In the genomic region with DNA sequence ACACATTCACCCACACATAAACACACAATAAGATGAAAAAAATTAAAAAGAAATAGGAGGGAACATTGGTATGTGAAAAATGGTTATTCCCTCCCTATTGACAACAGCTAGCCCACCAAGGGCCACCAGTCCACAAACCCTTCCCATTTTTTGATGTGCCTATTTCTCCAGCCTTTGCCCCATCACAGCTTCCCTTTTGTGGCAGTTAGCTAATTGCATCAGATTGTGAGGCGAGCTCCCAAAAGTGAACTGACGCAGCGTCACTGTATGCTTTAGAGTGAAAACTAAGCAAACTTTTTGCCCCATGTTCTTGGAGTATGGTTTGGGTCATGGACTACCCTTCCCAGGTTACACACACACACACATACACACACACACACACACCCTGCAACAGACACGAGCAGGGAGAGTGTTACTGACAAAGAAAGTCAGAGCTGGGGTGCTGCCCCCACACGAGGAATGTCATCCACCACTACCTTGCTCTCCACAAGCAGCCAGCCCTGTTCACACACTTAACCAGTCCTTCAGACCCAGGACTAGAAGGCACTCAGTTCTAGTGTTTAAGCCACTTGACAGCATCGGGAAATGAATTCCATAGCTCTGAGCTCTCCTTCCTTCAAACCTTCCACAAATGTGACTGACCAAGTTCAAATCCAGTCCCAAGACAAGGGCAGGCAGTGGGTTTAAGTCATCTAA, we compare ENCODE assay signal across 22 mouse cellular contexts.
DNase-seq lines count a peak whose midpoint lies in the region; ATAC-seq lines count a peak whose summit lies in the region.
"Had no signal": no experiment of that assay in that cellular context is flagged by ENCODE, and none has a peak within 500 bp of the region (broad histone marks: within the 10 kb centered on the region; RNA-seq: fewer than 3 reads in every experiment).

No protein-coding gene starts in this region.

- H3K27ac ChIP-seq in heart, embryonic 14.5 days (replicated peaks in 1 of 2; ENCODE audit: control insufficient read depth in 1 of 2, insufficient read depth in 1 of 2, low read depth in 2 of 2, low read length in 2 of 2): peak overlapping the region; percentile 12 to 17; a peak in 3 of 4 replicates
- no peak overlapping the region for H3K27ac ChIP-seq in heart, embryonic 10.5 days
- H3K27ac ChIP-seq in lung, embryonic 16.5 days (ENCODE audit: low read length): peak overlapping the region; percentile 87
- peak overlapping the region; percentile 80 for H3K27ac ChIP-seq in macrophage
- H3K27ac ChIP-seq: forebrain, embryonic 10.5 days; hindbrain, embryonic 14.5 days; intestine, embryonic 15.5 days; layer of hippocampus, adult 2 months; limb, embryonic 15.5 days; midbrain, embryonic 15.5 days had no signal

- no peak overlapping the region for H3K4me3 ChIP-seq in heart, embryonic 14.5 days (ENCODE audit: control insufficient read depth in 1 of 2, insufficient read depth in 1 of 2, low read depth in 1 of 2, low read length in 2 of 2)
- no peak overlapping the region for H3K4me3 ChIP-seq in heart, embryonic 10.5 days
- H3K4me3 ChIP-seq in lung, embryonic 16.5 days (ENCODE audit: low read length): no peak overlapping the region
- no peak overlapping the region for H3K4me3 ChIP-seq in macrophage (ENCODE audit: inconsistent target)
- H3K4me3 ChIP-seq: forebrain, embryonic 10.5 days; intestine, embryonic 15.5 days; layer of hippocampus, adult 2 months; limb, embryonic 15.5 days; megakaryocyte, embryonic 14.5 days; midbrain, embryonic 15.5 days; myocyte had no signal

- WGBS in heart, embryonic 14.5 days: 63% methylated on average over 6 of the region's 6 CpGs
- WGBS in heart, embryonic 10.5 days: 66% methylated on average over 6 of the region's 6 CpGs
- WGBS in lung, embryonic 16.5 days: 57% methylated on average over 6 of the region's 6 CpGs
- WGBS in macrophage (ENCODE audit: missing documents): 27% methylated on average over 6 of the region's 6 CpGs

- H3K9me3 ChIP-seq in heart, embryonic 14.5 days (ENCODE audit: control insufficient read depth, low read length): no peaks in the 10 kb centered on the region
- H3K9me3 ChIP-seq in heart, embryonic 10.5 days: no peaks in the 10 kb centered on the region
- H3K9me3 ChIP-seq in lung, embryonic 16.5 days (ENCODE audit: control insufficient read depth, low read length): no peaks in the 10 kb centered on the region
- H3K9me3 ChIP-seq: forebrain, embryonic 10.5 days; intestine, embryonic 15.5 days; limb, embryonic 15.5 days; megakaryocyte, embryonic 14.5 days; midbrain, embryonic 15.5 days had no signal

- no peak for ATAC-seq in heart, embryonic 14.5 days (ENCODE audit: insufficient number of reproducible peaks, insufficient read depth, low FRiP score, low read depth)
- peak; percentile 28; the same call in 1 of the 2 replicates for ATAC-seq in common myeloid progenitor, adult 5-6 weeks (replicated peaks; ENCODE audit: low read depth, poor library complexity, severe bottlenecking)
- ATAC-seq in lung, embryonic 16.5 days (ENCODE audit: low read depth): peak; percentile 85
- ATAC-seq: forebrain, postnatal 0 days; intestine, embryonic 15.5 days; midbrain, embryonic 15.5 days had no signal

- H3K4me1 ChIP-seq in heart, embryonic 14.5 days (ENCODE audit: control insufficient read depth in 2 of 2, insufficient read depth in 2 of 2, low read length in 2 of 2): peaks cover 19 to 36% of the 10 kb centered on the region in 2 experiments
- H3K4me1 ChIP-seq in heart, embryonic 10.5 days: peaks cover 39% of the 10 kb centered on the region
- H3K4me1 ChIP-seq in lung, embryonic 16.5 days (replicated peaks; ENCODE audit: control insufficient read depth, insufficient read depth, low read length): peaks cover 32% of the 10 kb centered on the region
- H3K4me1 ChIP-seq: forebrain, embryonic 10.5 days; midbrain, embryonic 15.5 days had no signal

- no peak overlapping the region for H3K9ac ChIP-seq in heart, embryonic 14.5 days (ENCODE audit: low read length)
- H3K9ac ChIP-seq in lung, embryonic 16.5 days (ENCODE audit: low read length): no peak overlapping the region
- H3K9ac ChIP-seq: forebrain, postnatal 0 days; hindbrain, embryonic 14.5 days; intestine, embryonic 15.5 days; limb, embryonic 15.5 days; midbrain, embryonic 15.5 days had no signal

- DNase-seq in heart, embryonic 10.5 days (ENCODE audit: low spot score): no peak
- no peak for DNase-seq in urinary bladder, postnatal 14 days (ENCODE audit: low spot score)
- DNase-seq in adrenal gland, postnatal 36 days: no peak
- DNase-seq: adrenal gland, postnatal 14 days; cerebellum, adult 18-20 months; cerebellum, postnatal 36 days; forebrain, postnatal 0 days; layer of hippocampus, postnatal 36 days; thymus, adult 2 months had no signal

- H3K79me2 ChIP-seq in macrophage (ENCODE audit: inconsistent target): peaks cover 19% of the 10 kb centered on the region; the same call in 1 of the 2 replicates

- H3K27me3 ChIP-seq in heart, embryonic 14.5 days (ENCODE audit: control insufficient read depth, insufficient read depth, low read length): no peaks in the 10 kb centered on the region
- no peaks in the 10 kb centered on the region for H3K27me3 ChIP-seq in heart, embryonic 10.5 days (ENCODE audit: insufficient read depth, poor library complexity, severe bottlenecking)
- no peaks in the 10 kb centered on the region for H3K27me3 ChIP-seq in lung, embryonic 16.5 days (ENCODE audit: control insufficient read depth, insufficient read depth, low read depth, low read length)
- H3K27me3 ChIP-seq: CH12.LX; intestine, embryonic 15.5 days; megakaryocyte, embryonic 14.5 days; midbrain, embryonic 15.5 days had no signal

- H3K36me3 ChIP-seq in heart, embryonic 14.5 days (ENCODE audit: control insufficient read depth, insufficient read depth, low read length): peaks cover 7% of the 10 kb centered on the region
- peaks cover 11% of the 10 kb centered on the region for H3K36me3 ChIP-seq in heart, embryonic 10.5 days
- H3K36me3 ChIP-seq in lung, embryonic 16.5 days (ENCODE audit: control insufficient read depth, insufficient read depth, low read length): 0 out of 2 replicates have a peak, but pooled peaks cover 2% of the 10 kb centered on the region
- no peaks in the 10 kb centered on the region for H3K36me3 ChIP-seq in macrophage (ENCODE audit: inconsistent target)
- H3K36me3 ChIP-seq: intestine, embryonic 15.5 days; midbrain, embryonic 15.5 days had no signal

- H3K4me2 ChIP-seq in heart, embryonic 14.5 days (ENCODE audit: low read length): no peak overlapping the region
- no peak overlapping the region for H3K4me2 ChIP-seq in lung, embryonic 16.5 days (ENCODE audit: low read depth, low read length)
- H3K4me2 ChIP-seq: hindbrain, embryonic 14.5 days; intestine, embryonic 15.5 days; limb, embryonic 15.5 days; midbrain, embryonic 15.5 days had no signal
